Mouse (Mus musculus) spleen, adult 2 months (tissue): ENCODE results near the gene Zfp280d.
"Not testable (repeated sequence)": the region's sequence is repeated elsewhere in the genome, so short reads cannot be mapped to it uniquely, and the experiment has no call there.

ENCODE experiments used
- CTCF ChIP-seq: fragments of 200-500 bp; IDR thresholded peaks from 2 replicates; pipeline ENCODE4 v1.5.1; 2011; ENCODE audit warnings: mild to moderate bottlenecking, inconsistent platforms; ENCODE audit not compliant: insufficient read depth, insufficient read length, insufficient replicate concordance; ENCODE audit errors: extremely low read depth
- POLR2A ChIP-seq: fragments of 200-500 bp; IDR thresholded peaks from 2 replicates; pipeline ENCODE4 v1.6.1; 2011; ENCODE audit warnings: low read depth, low read length, inconsistent platforms

- TF ChIP-seq POLR2A, CTCF: not testable (repeated sequence)
Measured at GRCm38 (mm10) chr9:72401769-72402168, 127.1 kb downstream of the Zfp280d start.
